Mouse (Mus musculus): Measurements from ENCODE around the gene Pnkp. TPM values are rescaled to one million over a fixed set of nuclear protein-coding genes. Genes with fewer than 3 reads are reported as not detected.

The Pnkp gene
- polyA plus RNA-seq, 1 experiment from 2014 or later, result 21.6 TPM

- Histone ChIP-seq H3K27ac (replicated peaks; ENCODE audit: low read depth, low read length) (peak overlapping the region; percentile 35; the same call in 1 of the 2 replicates), H3K4me1 (ENCODE audit: control insufficient read depth, insufficient read depth, low read length) (peaks cover 14% of the 10 kb centered on the region), H3K4me3 (ENCODE audit: low read depth, low read length) (peak overlapping the region; percentile 61), H3K9ac (replicated peaks; ENCODE audit: low read length) (peak overlapping the region; percentile 58), H3K4me2 (ENCODE audit: low read depth, low read length) (peak overlapping the region; percentile 43), H3K27me3 (ENCODE audit: control insufficient read depth, insufficient read depth, low read length) (no peaks in the 10 kb centered on the region), H3K9me3 (replicated peaks; ENCODE audit: control insufficient read depth, low read length) (no peaks in the 10 kb centered on the region), H3K36me3 (replicated peaks; ENCODE audit: control insufficient read depth, insufficient read depth, low read depth, low read length) (no peaks in the 10 kb centered on the region)
- peak; percentile 1; the same call in 1 of the 2 replicates for ATAC-seq (replicated peaks; ENCODE audit: insufficient number of reproducible peaks, low FRiP score, low TSS enrichment, low read depth)
- no peak for DNase-seq (ENCODE audit: low spot score)
- 30% methylated on average over 14 of the region's 14 CpGs for WGBS
Observed at GRCm38 (mm10) chr7:44814952-44815553, 41.9 kb upstream of the Pnkp start.

GRCm38 (mm10) chr7:44815721-44816469 lies 41.0 kb upstream of the Pnkp start, which contains the start of the genes Nup62 and Il4i1:
Gene Nup62, plus strand, starts transcription at chr7:44816088.
Gene Il4i1, plus strand, starts transcription at chr7:44816387.
- ATAC-seq (replicated peaks; ENCODE audit: insufficient number of reproducible peaks, low FRiP score, low TSS enrichment, low read depth), result peak; percentile 95
- Histone ChIP-seq H3K4me1 (ENCODE audit: control insufficient read depth, insufficient read depth, low read length) (peaks cover 14% of the 10 kb centered on the region), H3K27ac (replicated peaks; ENCODE audit: low read depth, low read length) (peak within 1 kb of the TSS; percentile 97), H3K9ac (replicated peaks; ENCODE audit: low read length) (peak within 1 kb of the TSS; percentile 98), H3K36me3 (replicated peaks; ENCODE audit: control insufficient read depth, insufficient read depth, low read depth, low read length) (no peaks in the 10 kb centered on the region), H3K4me3 (ENCODE audit: low read depth, low read length) (peak within 1 kb of the TSS; percentile 61), H3K4me2 (ENCODE audit: low read depth, low read length) (peak within 1 kb of the TSS; percentile 61), H3K9me3 (replicated peaks; ENCODE audit: control insufficient read depth, low read length) (no peaks in the 10 kb centered on the region), H3K27me3 (ENCODE audit: control insufficient read depth, insufficient read depth, low read length) (no peaks in the 10 kb centered on the region)
- WGBS, result under 1% methylated on average over 57 of the region's 62 CpGs
- peak; percentile 100 for DNase-seq (ENCODE audit: low spot score)

GRCm38 (mm10) chr7:44816470-44817021 lies 40.4 kb upstream of the Pnkp start, which contains the start of gene Atf5:
Gene Atf5, minus strand, starts transcription at chr7:44816658.
- Histone ChIP-seq H3K4me2 (ENCODE audit: low read depth, low read length) (peak within 1 kb of the TSS; percentile 61), H3K9me3 (replicated peaks; ENCODE audit: control insufficient read depth, low read length) (no peaks in the 10 kb centered on the region), H3K27ac (replicated peaks; ENCODE audit: low read depth, low read length) (peak within 1 kb of the TSS; percentile 97), H3K9ac (replicated peaks; ENCODE audit: low read length) (peak within 1 kb of the TSS; percentile 98), H3K4me1 (ENCODE audit: control insufficient read depth, insufficient read depth, low read length) (peaks cover 14% of the 10 kb centered on the region), H3K4me3 (ENCODE audit: low read depth, low read length) (peak within 1 kb of the TSS; percentile 61), H3K27me3 (ENCODE audit: control insufficient read depth, insufficient read depth, low read length) (no peaks in the 10 kb centered on the region), H3K36me3 (replicated peaks; ENCODE audit: control insufficient read depth, insufficient read depth, low read depth, low read length) (no peaks in the 10 kb centered on the region)
- WGBS, result 0% methylated on average over 39 of the region's 57 CpGs
- DNase-seq (ENCODE audit: low spot score) (peak; percentile 66), ATAC-seq (replicated peaks; ENCODE audit: insufficient number of reproducible peaks, low FRiP score, low TSS enrichment, low read depth) (peak; percentile 22)

GRCm38 (mm10) chr7:44817441-44817840 lies 39.5 kb upstream of the Pnkp start:
- peak overlapping the region; percentile 98 for H3K9ac ChIP-seq (replicated peaks; ENCODE audit: low read length)
- peak overlapping the region; percentile 61 for H3K4me3 ChIP-seq (ENCODE audit: low read depth, low read length)
- DNase-seq (ENCODE audit: low spot score) (no peak), ATAC-seq (replicated peaks; ENCODE audit: insufficient number of reproducible peaks, low FRiP score, low TSS enrichment, low read depth) (no peak)
- H3K9me3 ChIP-seq (replicated peaks; ENCODE audit: control insufficient read depth, low read length), result no peaks in the 10 kb centered on the region
- no peaks in the 10 kb centered on the region for H3K36me3 ChIP-seq (replicated peaks; ENCODE audit: control insufficient read depth, insufficient read depth, low read depth, low read length)
- peak overlapping the region; percentile 61 for H3K4me2 ChIP-seq (ENCODE audit: low read depth, low read length)
- 37% methylated on average over 3 of the region's 3 CpGs for WGBS
- H3K27me3 ChIP-seq (ENCODE audit: control insufficient read depth, insufficient read depth, low read length), result no peaks in the 10 kb centered on the region
- H3K4me1 ChIP-seq (ENCODE audit: control insufficient read depth, insufficient read depth, low read length), result peaks cover 14% of the 10 kb centered on the region
- no peak overlapping the region for H3K27ac ChIP-seq (replicated peaks; ENCODE audit: low read depth, low read length)

GRCm38 (mm10) chr7:44818164-44818563 lies 38.8 kb upstream of the Pnkp start:
- Histone ChIP-seq H3K27ac (replicated peaks; ENCODE audit: low read depth, low read length) (no peak overlapping the region), H3K4me2 (ENCODE audit: low read depth, low read length) (peak overlapping the region; percentile 61), H3K36me3 (replicated peaks; ENCODE audit: control insufficient read depth, insufficient read depth, low read depth, low read length) (no peaks in the 10 kb centered on the region), H3K4me1 (ENCODE audit: control insufficient read depth, insufficient read depth, low read length) (peaks cover 14% of the 10 kb centered on the region), H3K9me3 (replicated peaks; ENCODE audit: control insufficient read depth, low read length) (no peaks in the 10 kb centered on the region), H3K27me3 (ENCODE audit: control insufficient read depth, insufficient read depth, low read length) (no peaks in the 10 kb centered on the region), H3K9ac (replicated peaks; ENCODE audit: low read length) (peak overlapping the region; percentile 98), H3K4me3 (ENCODE audit: low read depth, low read length) (peak overlapping the region; percentile 61)
- DNase-seq (ENCODE audit: low spot score), result no peak
- WGBS, result 55% methylated on average over 2 of the region's 2 CpGs
- no peak for ATAC-seq (replicated peaks; ENCODE audit: insufficient number of reproducible peaks, low FRiP score, low TSS enrichment, low read depth)

- no peak overlapping the region for H3K27ac ChIP-seq (replicated peaks; ENCODE audit: low read depth, low read length)
- peaks cover 14% of the 10 kb centered on the region for H3K4me1 ChIP-seq (ENCODE audit: control insufficient read depth, insufficient read depth, low read length)
- peak overlapping the region; percentile 14 for H3K4me3 ChIP-seq (ENCODE audit: low read depth, low read length)
- 52% methylated on average over 6 of the region's 6 CpGs for WGBS
- H3K9me3 ChIP-seq (replicated peaks; ENCODE audit: control insufficient read depth, low read length), result no peaks in the 10 kb centered on the region
- no peak for DNase-seq (ENCODE audit: low spot score)
- H3K4me2 ChIP-seq (ENCODE audit: low read depth, low read length), result peak overlapping the region; percentile 61
- H3K27me3 ChIP-seq (ENCODE audit: control insufficient read depth, insufficient read depth, low read length), result no peaks in the 10 kb centered on the region
- H3K9ac ChIP-seq (replicated peaks; ENCODE audit: low read length), result peak overlapping the region; percentile 22
- no peaks in the 10 kb centered on the region for H3K36me3 ChIP-seq (replicated peaks; ENCODE audit: control insufficient read depth, insufficient read depth, low read depth, low read length)
- ATAC-seq (replicated peaks; ENCODE audit: insufficient number of reproducible peaks, low FRiP score, low TSS enrichment, low read depth), result no peak
Observed at GRCm38 (mm10) chr7:44818751-44819235, 38.1 kb upstream of the Pnkp start.

- 94% methylated on average over 2 of the region's 2 CpGs for WGBS
- Histone ChIP-seq H3K9ac (replicated peaks; ENCODE audit: low read length) (no peak overlapping the region; the same call in 1 of the 2 replicates), H3K27me3 (ENCODE audit: control insufficient read depth, insufficient read depth, low read length) (no peaks in the 10 kb centered on the region), H3K9me3 (replicated peaks; ENCODE audit: control insufficient read depth, low read length) (no peaks in the 10 kb centered on the region), H3K36me3 (replicated peaks; ENCODE audit: control insufficient read depth, insufficient read depth, low read depth, low read length) (no peaks in the 10 kb centered on the region), H3K4me2 (ENCODE audit: low read depth, low read length) (no peak overlapping the region), H3K27ac (replicated peaks; ENCODE audit: low read depth, low read length) (no peak overlapping the region), H3K4me1 (ENCODE audit: control insufficient read depth, insufficient read depth, low read length) (peaks cover 14% of the 10 kb centered on the region), H3K4me3 (ENCODE audit: low read depth, low read length) (0 out of 2 replicates have a peak overlapping the region, but pooled peaks have one; percentile 14)
- ATAC-seq (replicated peaks; ENCODE audit: insufficient number of reproducible peaks, low FRiP score, low TSS enrichment, low read depth) (no peak), DNase-seq (ENCODE audit: low spot score) (no peak)
Observed at GRCm38 (mm10) chr7:44819391-44819790, 37.5 kb upstream of the Pnkp start.
